Mouse (Mus musculus) kidney, embryonic 14.5 days (tissue): ENCODE results near the gene Prss41. TPM values are rescaled to one million over a fixed set of nuclear protein-coding genes. Genes with fewer than 3 reads are reported as not detected.

Experiments
- ATAC-seq: fragments of 200-750 bp; cut with Nextera tagmentation; 2 replicates; pipeline ENCODE4 v1.8.0; 2017; ENCODE audit warnings: moderate number of reproducible peaks, mild to moderate bottlenecking, moderate TSS enrichment, moderate library complexity; ENCODE audit not compliant: low FRiP score, low TSS enrichment
- H3K27ac ChIP-seq: fragments of 300-500 bp; sonication (generic); 2 replicates; pipeline ENCODE4 v1.5.1; 2014; ENCODE audit warnings: low read depth, mild to moderate bottlenecking, low read length, moderate library complexity, mixed read lengths
- H3K27me3 ChIP-seq: fragments of 300-500 bp; sonication (generic); 2 replicates; pipeline ENCODE4 v1.6.1; 2014; ENCODE audit warnings: mild to moderate bottlenecking, low read length; ENCODE audit not compliant: control insufficient read depth, insufficient read depth
- H3K36me3 ChIP-seq: fragments of 300-500 bp; sonication (generic); 2 replicates; pipeline ENCODE4 v1.6.1; 2014; ENCODE audit warnings: low read length, mixed read lengths; ENCODE audit not compliant: control insufficient read depth, insufficient read depth
- H3K4me1 ChIP-seq: fragments of 300-500 bp; sonication (generic); 2 replicates; pipeline ENCODE4 v1.6.1; 2014; ENCODE audit warnings: low read length, mixed read lengths; ENCODE audit not compliant: control insufficient read depth, insufficient read depth
- H3K4me2 ChIP-seq: fragments of 300-500 bp; sonication (generic); replicated peaks from 2 replicates; pipeline ENCODE4 v1.6.1; 2014; ENCODE audit warnings: low read depth, mild to moderate bottlenecking, low read length
- H3K4me3 ChIP-seq: fragments of 300-500 bp; sonication (generic); 2 replicates; pipeline ENCODE4 v1.5.1; 2014; ENCODE audit warnings: mild to moderate bottlenecking, low read length
- H3K9ac ChIP-seq: fragments of 300-500 bp; sonication (generic); 2 replicates; pipeline ENCODE4 v1.6.1; 2014; ENCODE audit warnings: low read depth, mild to moderate bottlenecking, low read length, moderate library complexity
- H3K9me3 ChIP-seq: fragments of 300-500 bp; sonication (generic); 2 replicates; pipeline ENCODE4 v1.6.1; 2016; ENCODE audit warnings: low read length; ENCODE audit not compliant: control insufficient read depth
- WGBS: fragments of 180-500 bp; shearing (Covaris S2); extraction: QIAGEN DNeasy Blood & Tissue Kit; methylation state at CpG from one replicate; pipeline ENCODE4 v1.1.7; 2014; 5-methylcytosine and 5-hydroxymethylcytosine counted together
- polyA plus RNA-seq: library from polyadenylated mRNA; unstranded; fragments of >200 nt; fragmentation: Nextera tagmentation; extraction: Ambion mirVana; gene quantifications from 2 replicates; pipeline ENCODE4 v1.2.1, GENCODE M21; 2014

Prss41 gene
- polyA plus RNA-seq, 1 experiment from 2014 or later: 3.9 TPM

- Histone ChIP-seq H3K9ac (no peak overlapping the region), H3K36me3 (no peaks in the 10 kb centered on the region), H3K4me3 (no peak overlapping the region), H3K9me3 (no peaks in the 10 kb centered on the region), H3K4me2 (no peak overlapping the region), H3K27ac (no peak overlapping the region), H3K27me3 (no peaks in the 10 kb centered on the region), H3K4me1 (no peaks in the 10 kb centered on the region)
- 79% methylated on average over 6 of the region's 6 CpGs for WGBS
- ATAC-seq: no peak
Measured at GRCm38 (mm10) chr17:23857193-23857592, 13.2 kb upstream of the Prss41 start.

- H3K9ac ChIP-seq: no peak overlapping the region
- H3K27me3 ChIP-seq: no peaks in the 10 kb centered on the region
- H3K4me2 ChIP-seq: no peak overlapping the region
- no peak overlapping the region for H3K4me3 ChIP-seq
- H3K9me3 ChIP-seq: 0 out of 2 replicates have a peak, but pooled peaks cover 2% of the 10 kb centered on the region
- ATAC-seq: no peak
- H3K27ac ChIP-seq: no peak overlapping the region
- H3K36me3 ChIP-seq: no peaks in the 10 kb centered on the region
- WGBS: 88% methylated on average over 10 of the region's 10 CpGs
- no peaks in the 10 kb centered on the region for H3K4me1 ChIP-seq
Measured at GRCm38 (mm10) chr17:23854229-23854765, 10.3 kb upstream of the Prss41 start.

- H3K36me3 ChIP-seq: no peaks in the 10 kb centered on the region
- H3K27ac ChIP-seq: no peak overlapping the region
- no peak overlapping the region for H3K4me3 ChIP-seq
- H3K4me2 ChIP-seq: no peak overlapping the region
- whole genome bisulfite sequencing: 40% methylated on average over 5 of the region's 5 CpGs
- 0 out of 2 replicates have a peak, but pooled peaks cover 2% of the 10 kb centered on the region for H3K9me3 ChIP-seq
- H3K9ac ChIP-seq: no peak overlapping the region
- H3K4me1 ChIP-seq: no peaks in the 10 kb centered on the region
- H3K27me3 ChIP-seq: no peaks in the 10 kb centered on the region
- peak; percentile 25; the same call in 1 of the 2 replicates for ATAC-seq
Measured at GRCm38 (mm10) chr17:23853292-23853691, 9.3 kb upstream of the Prss41 start.

- Histone ChIP-seq H3K36me3 (no peaks in the 10 kb centered on the region), H3K9me3 (0 out of 2 replicates have a peak, but pooled peaks cover 2% of the 10 kb centered on the region), H3K27ac (no peak overlapping the region), H3K4me3 (no peak overlapping the region), H3K4me1 (no peaks in the 10 kb centered on the region), H3K9ac (no peak overlapping the region), H3K4me2 (no peak overlapping the region), H3K27me3 (no peaks in the 10 kb centered on the region)
- ATAC-seq: no peak
- 56% methylated on average over 18 of the region's 19 CpGs for WGBS
Measured at GRCm38 (mm10) chr17:23850853-23851749, 7.1 kb upstream of the Prss41 start.

GRCm38 (mm10) chr17:23850028-23850427 lies 6.1 kb upstream of the Prss41 start:
- Histone ChIP-seq H3K4me2 (no peak overlapping the region), H3K4me1 (no peaks in the 10 kb centered on the region), H3K4me3 (no peak overlapping the region), H3K36me3 (no peaks in the 10 kb centered on the region), H3K9ac (no peak overlapping the region), H3K27me3 (no peaks in the 10 kb centered on the region), H3K9me3 (0 out of 2 replicates have a peak, but pooled peaks cover 2% of the 10 kb centered on the region), H3K27ac (no peak overlapping the region)
- ATAC-seq: no peak
- WGBS: 70% methylated on average over 2 of the region's 2 CpGs

- Histone ChIP-seq H3K36me3 (no peaks in the 10 kb centered on the region), H3K27ac (no peak overlapping the region), H3K9me3 (no peaks in the 10 kb centered on the region), H3K4me2 (peak overlapping the region; percentile 34), H3K27me3 (no peaks in the 10 kb centered on the region), H3K4me3 (peak overlapping the region; percentile 18; the same call in 1 of the 2 replicates), H3K4me1 (no peaks in the 10 kb centered on the region), H3K9ac (0 out of 2 replicates have a peak overlapping the region, but pooled peaks have one; percentile 1)
- ATAC-seq: peak; percentile 55
- WGBS: 49% methylated on average over 23 of the region's 23 CpGs
Measured at GRCm38 (mm10) chr17:23843141-23843811, 696 bp downstream of the Prss41 start.

- Histone ChIP-seq H3K27ac (no peak overlapping the region), H3K27me3 (no peaks in the 10 kb centered on the region), H3K4me2 (no peak overlapping the region), H3K9me3 (no peaks in the 10 kb centered on the region), H3K4me3 (no peak overlapping the region), H3K9ac (no peak overlapping the region), H3K36me3 (no peaks in the 10 kb centered on the region), H3K4me1 (no peaks in the 10 kb centered on the region)
- whole genome bisulfite sequencing: 35% methylated on average over 4 of the region's 4 CpGs
- no peak for ATAC-seq
Measured at GRCm38 (mm10) chr17:23841145-23841544, 2.8 kb downstream of the Prss41 start.

- no peak for ATAC-seq
Measured at GRCm38 (mm10) chr17:23836006-23836575, 7.9 kb downstream of the Prss41 start, which contains the start of gene Prss33. TSS of gene Prss33 (minus strand) at chr17:23836056.

More at GRCm38 (mm10) chr17:23836006-23836575, 7.9 kb downstream of the Prss41 start, which contains the start of gene Prss33:
- Histone ChIP-seq H3K4me1 (no peaks in the 10 kb centered on the region), H3K27me3 (no peaks in the 10 kb centered on the region), H3K9ac (no peak within 1 kb of the TSS), H3K27ac (no peak within 1 kb of the TSS), H3K36me3 (no peaks in the 10 kb centered on the region), H3K4me2 (no peak within 1 kb of the TSS), H3K4me3 (no peak within 1 kb of the TSS), H3K9me3 (no peaks in the 10 kb centered on the region)
- WGBS: 74% methylated on average over 8 of the region's 8 CpGs
